Mouse (Mus musculus): ENCODE data around the gene Cdr2l. TPM values are rescaled to one million over a fixed set of nuclear protein-coding genes. Genes with fewer than 3 reads are reported as not detected.

Cdr2l gene
- polyA plus RNA-seq, 1 experiment from 2014 or later = 11.3 TPM

- no peak for DNase-seq (ENCODE audit: low spot score)
- WGBS = 74% methylated on average over 7 of the region's 7 CpGs
- H3K27me3 ChIP-seq (ENCODE audit: insufficient read depth, poor library complexity, severe bottlenecking) = peaks cover 22% of the 10 kb centered on the region; the same call in 1 of the 2 replicates
Observed at GRCm38 (mm10) chr11:115398085-115398484, 16.4 kb downstream of the Cdr2l start.

DNA sequence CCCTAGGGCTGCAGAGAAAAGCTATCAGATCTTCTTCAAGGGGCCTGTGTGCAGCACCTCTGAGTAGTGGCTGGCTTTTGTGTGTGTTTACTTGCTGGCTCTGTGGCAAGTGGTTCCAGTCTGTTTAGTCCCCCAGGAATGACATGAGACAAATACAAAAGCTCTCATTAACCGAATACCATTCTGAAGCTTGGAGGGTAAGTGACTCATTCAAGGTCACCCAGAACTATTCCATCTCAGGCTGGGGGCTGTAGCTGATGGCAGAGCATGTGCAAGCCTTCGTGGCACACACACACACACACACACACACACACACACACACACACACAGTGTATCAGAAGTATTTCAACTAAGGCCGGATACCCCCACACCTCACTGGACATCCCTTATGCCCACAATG is 18.4 kb downstream of the Cdr2l start:
- Histone ChIP-seq H3K4me3 (no peak overlapping the region), H3K27me3 (ENCODE audit: insufficient read depth, poor library complexity, severe bottlenecking) (peaks cover 4% of the 10 kb centered on the region; the same call in 1 of the 2 replicates), H3K27ac (no peak overlapping the region), H3K4me1 (peaks cover 28% of the 10 kb centered on the region), H3K36me3 (peaks cover 6% of the 10 kb centered on the region; the same call in 1 of the 2 replicates), H3K9me3 (no peaks in the 10 kb centered on the region)
- 72% methylated on average over 3 of the region's 3 CpGs for WGBS
- no peak for DNase-seq (ENCODE audit: low spot score)

More at GRCm38 (mm10) chr11:115398085-115398484, 16.4 kb downstream of the Cdr2l start:
- no peak overlapping the region for H3K27ac ChIP-seq
- peaks cover 25% of the 10 kb centered on the region for H3K36me3 ChIP-seq
- no peaks in the 10 kb centered on the region for H3K9me3 ChIP-seq
- H3K4me3 ChIP-seq = no peak overlapping the region
- peaks cover 20% of the 10 kb centered on the region; the same call in 1 of the 2 replicates for H3K4me1 ChIP-seq

DNA sequence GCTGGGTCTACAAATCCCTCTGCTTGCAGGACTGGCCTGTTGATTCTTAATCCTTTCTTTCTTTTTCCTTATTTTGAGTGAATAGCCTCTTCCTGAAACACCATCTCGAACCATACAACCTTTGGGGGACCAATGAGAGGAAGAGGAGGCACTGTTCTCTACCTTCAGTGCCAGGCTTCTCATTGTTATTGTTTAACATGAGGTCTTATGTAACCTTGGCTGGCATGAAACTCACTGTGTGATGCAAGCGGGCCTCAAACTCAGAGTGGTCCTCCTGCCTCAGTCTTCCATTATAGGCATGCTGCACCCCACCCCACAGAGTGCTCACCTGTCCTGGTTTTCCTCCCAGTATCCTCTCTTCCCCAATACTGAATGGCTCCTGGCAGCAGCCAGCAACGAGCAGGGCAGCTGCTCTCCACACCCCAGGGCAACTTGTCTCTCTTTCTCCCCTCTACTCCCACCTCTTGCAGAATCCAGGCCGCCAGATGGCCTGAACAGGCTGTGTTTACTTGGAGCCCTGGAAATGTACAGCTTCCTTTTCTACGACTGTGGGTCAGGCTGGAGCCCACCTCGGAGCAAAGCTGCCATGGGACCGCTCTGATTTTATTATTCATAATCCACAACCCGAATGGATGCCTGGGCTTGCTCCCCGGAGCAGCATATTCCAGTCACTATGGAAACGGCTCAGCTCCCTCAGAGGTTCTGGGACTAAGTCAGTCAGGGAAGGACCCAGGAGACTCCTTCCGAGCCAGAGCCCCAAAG is 19.1 kb downstream of the Cdr2l start:
- no peak for DNase-seq (ENCODE audit: low spot score)
- Histone ChIP-seq H3K36me3 (peaks cover 4% of the 10 kb centered on the region; the same call in 1 of the 2 replicates), H3K27ac (no peak overlapping the region), H3K9me3 (no peaks in the 10 kb centered on the region), H3K27me3 (ENCODE audit: insufficient read depth, poor library complexity, severe bottlenecking) (0 out of 2 replicates have a peak, but pooled peaks cover under 1% of the 10 kb centered on the region), H3K4me3 (no peak overlapping the region), H3K4me1 (peaks cover 29% of the 10 kb centered on the region)
- 59% methylated on average over 11 of the region's 11 CpGs for WGBS

GRCm38 (mm10) chr11:115403338-115404124 is 21.8 kb downstream of the Cdr2l start, which contains the start of gene Mrpl58:
Gene Mrpl58, plus strand, starts transcription at chr11:115403752.
- Histone ChIP-seq H3K27me3 (ENCODE audit: insufficient read depth, poor library complexity, severe bottlenecking) (no peaks in the 10 kb centered on the region), H3K4me3 (peak within 1 kb of the TSS; percentile 79), H3K4me1 (peaks cover 29% of the 10 kb centered on the region), H3K9me3 (no peaks in the 10 kb centered on the region), H3K36me3 (peaks cover 29% of the 10 kb centered on the region), H3K27ac (peak within 1 kb of the TSS; percentile 94)
- DNase-seq (ENCODE audit: low spot score) = peak; percentile 94
- 4% methylated on average over 50 of the region's 50 CpGs for WGBS

DNA sequence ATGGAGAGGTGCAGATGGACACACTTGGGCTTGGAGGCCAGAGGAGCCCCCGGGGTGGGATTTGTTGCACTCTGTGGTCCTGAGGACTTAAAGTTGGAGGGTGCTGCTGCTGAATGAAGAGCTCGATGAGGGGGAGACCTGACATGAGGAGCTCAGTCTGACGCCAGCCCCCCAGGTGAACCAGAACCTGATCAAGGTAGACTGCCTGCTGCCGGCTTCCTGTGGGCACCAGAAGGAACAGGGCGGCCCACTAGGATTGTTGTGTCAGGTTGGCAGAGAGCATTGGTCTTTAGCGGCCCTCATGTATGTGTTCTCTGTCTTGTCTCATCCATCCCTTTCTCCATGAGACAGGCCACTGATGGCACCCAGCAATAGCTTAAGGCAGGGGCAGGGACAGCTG is 24.0 kb downstream of the Cdr2l start:
- H3K9me3 ChIP-seq = no peaks in the 10 kb centered on the region
- peaks cover 50% of the 10 kb centered on the region for H3K36me3 ChIP-seq
- no peaks in the 10 kb centered on the region for H3K27me3 ChIP-seq (ENCODE audit: insufficient read depth, poor library complexity, severe bottlenecking)
- no peak for DNase-seq (ENCODE audit: low spot score)
- 96% methylated on average over 6 of the region's 6 CpGs for WGBS
- no peak overlapping the region for H3K27ac ChIP-seq
- H3K4me3 ChIP-seq = no peak overlapping the region
- H3K4me1 ChIP-seq = peaks cover 22% of the 10 kb centered on the region

GRCm38 (mm10) chr11:115406858-115407401 is 25.2 kb downstream of the Cdr2l start:
- Histone ChIP-seq H3K9me3 (no peaks in the 10 kb centered on the region), H3K36me3 (peaks cover 56% of the 10 kb centered on the region), H3K4me1 (peaks cover 34% of the 10 kb centered on the region), H3K4me3 (no peak overlapping the region), H3K27me3 (ENCODE audit: insufficient read depth, poor library complexity, severe bottlenecking) (no peaks in the 10 kb centered on the region), H3K27ac (no peak overlapping the region)
- WGBS = 90% methylated on average over 17 of the region's 17 CpGs
- no peak for DNase-seq (ENCODE audit: low spot score)

GRCm38 (mm10) chr11:115408266-115408920 is 26.7 kb downstream of the Cdr2l start:
- WGBS = 78% methylated on average over 6 of the region's 6 CpGs
- H3K4me1 ChIP-seq = peaks cover 31% of the 10 kb centered on the region
- H3K27me3 ChIP-seq (ENCODE audit: insufficient read depth, poor library complexity, severe bottlenecking) = no peaks in the 10 kb centered on the region
- DNase-seq (ENCODE audit: low spot score) = no peak
- no peaks in the 10 kb centered on the region for H3K9me3 ChIP-seq
- peaks cover 56% of the 10 kb centered on the region for H3K36me3 ChIP-seq
- no peak overlapping the region for H3K27ac ChIP-seq
- H3K4me3 ChIP-seq = no peak overlapping the region

GRCm38 (mm10) chr11:115409556-115409955 is 27.8 kb downstream of the Cdr2l start:
- 89% methylated on average over 7 of the region's 7 CpGs for WGBS
- no peaks in the 10 kb centered on the region for H3K27me3 ChIP-seq (ENCODE audit: insufficient read depth, poor library complexity, severe bottlenecking)
- H3K4me1 ChIP-seq = peaks cover 28% of the 10 kb centered on the region
- H3K4me3 ChIP-seq = no peak overlapping the region
- no peak for DNase-seq (ENCODE audit: low spot score)
- no peaks in the 10 kb centered on the region for H3K9me3 ChIP-seq
- H3K36me3 ChIP-seq = peaks cover 56% of the 10 kb centered on the region
- H3K27ac ChIP-seq = no peak overlapping the region

GRCm38 (mm10) chr11:115419531-115420237 is 38.0 kb downstream of the Cdr2l start, which contains the start of the genes Atp5h and Kctd2:
Gene Atp5h, minus strand, starts transcription at chr11:115419962.
Gene Kctd2, plus strand, starts transcription at chr11:115420128.
- H3K4me3 ChIP-seq = peak within 1 kb of the TSS; percentile 97
- H3K27me3 ChIP-seq (ENCODE audit: insufficient read depth, poor library complexity, severe bottlenecking) = no peaks in the 10 kb centered on the region
- peaks cover 52% of the 10 kb centered on the region for H3K36me3 ChIP-seq
- peak; percentile 98 for DNase-seq (ENCODE audit: low spot score)
- WGBS = 0% methylated on average over 53 of the region's 56 CpGs
- peaks cover 53% of the 10 kb centered on the region for H3K4me1 ChIP-seq
- no peaks in the 10 kb centered on the region for H3K9me3 ChIP-seq
- peak within 1 kb of the TSS; percentile 99 for H3K27ac ChIP-seq

DNA sequence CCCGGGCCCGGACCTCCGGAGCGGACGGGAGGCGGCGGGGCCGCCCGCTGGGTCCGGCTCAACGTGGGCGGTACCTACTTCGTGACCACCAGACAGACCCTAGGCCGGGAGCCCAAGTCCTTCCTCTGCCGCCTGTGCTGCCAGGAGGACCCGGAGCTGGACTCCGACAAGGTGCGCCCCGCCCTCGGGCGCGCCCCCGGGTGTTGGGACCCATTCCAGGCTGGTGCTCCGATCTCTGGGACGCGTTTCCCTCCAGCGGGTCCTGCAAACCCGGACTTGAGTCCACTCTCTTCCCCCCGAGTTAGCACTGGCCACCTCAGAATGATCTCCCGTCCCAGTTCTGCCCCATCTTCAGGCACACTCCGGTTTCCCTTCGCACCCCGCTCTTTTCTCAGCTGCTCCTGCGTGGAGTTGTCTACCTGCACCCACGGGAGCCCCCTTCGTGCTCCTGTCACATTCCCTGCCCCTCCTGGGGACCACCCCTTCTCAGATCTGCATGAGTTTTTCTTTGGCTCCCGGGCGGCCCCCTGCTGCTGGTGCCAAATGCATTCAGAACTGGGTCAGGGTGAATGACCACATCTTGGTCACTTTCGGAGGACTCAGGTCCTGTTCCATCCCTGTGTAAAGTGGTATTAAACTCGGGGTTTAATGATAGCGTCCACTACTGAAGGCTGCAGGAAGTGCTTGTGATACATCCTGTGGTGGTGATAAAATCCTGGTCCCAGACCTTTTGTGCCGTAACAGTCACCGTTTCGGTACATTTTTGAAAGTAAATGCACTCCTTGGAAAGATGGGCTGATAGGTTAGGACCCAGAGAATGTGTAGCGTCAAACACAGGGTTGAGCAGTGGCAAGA is 38.8 kb downstream of the Cdr2l start:
- WGBS = 3% methylated on average over 45 of the region's 45 CpGs
- no peaks in the 10 kb centered on the region for H3K9me3 ChIP-seq
- peak overlapping the region; percentile 99 for H3K27ac ChIP-seq
- peaks cover 45% of the 10 kb centered on the region for H3K4me1 ChIP-seq
- peak; percentile 85 for DNase-seq (ENCODE audit: low spot score)
- no peaks in the 10 kb centered on the region for H3K27me3 ChIP-seq (ENCODE audit: insufficient read depth, poor library complexity, severe bottlenecking)
- H3K36me3 ChIP-seq = peaks cover 52% of the 10 kb centered on the region
- peak overlapping the region; percentile 97 for H3K4me3 ChIP-seq

DNA sequence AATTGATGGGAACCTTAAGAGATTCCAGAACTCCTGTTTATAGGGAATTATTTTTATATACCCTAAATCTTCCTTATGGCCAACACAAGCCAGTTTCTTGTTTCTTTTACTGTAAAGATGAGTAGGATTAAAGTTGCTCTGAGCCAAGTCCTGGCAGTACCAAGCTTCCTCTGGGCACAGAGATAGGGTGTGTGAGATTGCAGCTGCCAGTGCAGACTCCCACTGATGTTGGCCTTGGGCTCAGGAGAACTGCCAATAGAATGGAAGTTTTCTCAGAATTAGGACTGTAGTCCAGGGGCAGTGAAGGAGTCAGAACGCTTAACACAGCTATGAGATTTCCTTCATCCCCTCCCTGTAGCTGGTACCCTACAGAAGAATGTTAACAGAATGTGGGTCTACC is 39.6 kb downstream of the Cdr2l start:
- WGBS = 70% methylated on average over 1 of the region's 1 CpGs
- Histone ChIP-seq H3K27ac (no peak overlapping the region), H3K27me3 (ENCODE audit: insufficient read depth, poor library complexity, severe bottlenecking) (no peaks in the 10 kb centered on the region), H3K9me3 (no peaks in the 10 kb centered on the region), H3K36me3 (peaks cover 52% of the 10 kb centered on the region), H3K4me3 (peak overlapping the region; percentile 97), H3K4me1 (peaks cover 38% of the 10 kb centered on the region)
- DNase-seq (ENCODE audit: low spot score) = no peak
